Mouse (Mus musculus): Measurements from ENCODE around the gene Sytl3. TPM values are rescaled to one million over a fixed set of nuclear protein-coding genes. Genes with fewer than 3 reads are reported as not detected.

Sytl3 gene
- polyA plus RNA-seq, 1 experiment, result 3.7 TPM

DNA sequence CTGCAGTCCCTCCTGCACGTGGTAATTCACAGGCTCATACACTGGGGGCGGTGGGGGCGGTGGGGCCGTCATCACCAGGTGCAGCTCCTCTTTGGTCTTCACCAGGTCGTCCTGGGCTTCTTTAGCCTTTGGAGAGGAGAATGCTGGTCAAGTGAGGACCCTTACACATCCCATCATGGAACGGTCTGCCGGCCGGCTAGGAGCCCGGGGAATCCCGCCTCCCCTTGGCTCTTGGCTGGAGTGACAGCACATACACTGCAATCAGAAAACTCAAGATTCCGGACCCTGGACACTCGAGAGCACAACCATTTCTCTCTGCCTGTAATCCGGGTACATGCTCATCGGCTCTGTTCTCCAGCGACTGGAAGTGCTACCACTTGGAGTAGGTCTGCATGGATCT lies 80.9 kb downstream of the Sytl3 start:
- H3K27me3 ChIP-seq (replicated peaks; ENCODE audit: control insufficient read depth, insufficient read depth, low read length), result no peaks in the 10 kb centered on the region
- WGBS, result 88% methylated on average over 15 of the region's 15 CpGs
- H3K4me3 ChIP-seq (ENCODE audit: insufficient read depth, low read depth, low read length), result no peak overlapping the region
- no peak overlapping the region for H3K27ac ChIP-seq (ENCODE audit: insufficient read depth, low read depth, low read length)
- H3K36me3 ChIP-seq (ENCODE audit: control insufficient read depth, insufficient read depth, low read length), result peaks cover 16% of the 10 kb centered on the region
- TF ChIP-seq CTCF (conservative IDR thresholded peaks at IDR 0.05; ENCODE audit: insufficient read depth, insufficient read length, low read depth, low read length), result no peak
- peaks cover 34% of the 10 kb centered on the region for H3K4me1 ChIP-seq (ENCODE audit: control insufficient read depth, insufficient read depth, low read length)
- DNase-seq, result no peak

DNA sequence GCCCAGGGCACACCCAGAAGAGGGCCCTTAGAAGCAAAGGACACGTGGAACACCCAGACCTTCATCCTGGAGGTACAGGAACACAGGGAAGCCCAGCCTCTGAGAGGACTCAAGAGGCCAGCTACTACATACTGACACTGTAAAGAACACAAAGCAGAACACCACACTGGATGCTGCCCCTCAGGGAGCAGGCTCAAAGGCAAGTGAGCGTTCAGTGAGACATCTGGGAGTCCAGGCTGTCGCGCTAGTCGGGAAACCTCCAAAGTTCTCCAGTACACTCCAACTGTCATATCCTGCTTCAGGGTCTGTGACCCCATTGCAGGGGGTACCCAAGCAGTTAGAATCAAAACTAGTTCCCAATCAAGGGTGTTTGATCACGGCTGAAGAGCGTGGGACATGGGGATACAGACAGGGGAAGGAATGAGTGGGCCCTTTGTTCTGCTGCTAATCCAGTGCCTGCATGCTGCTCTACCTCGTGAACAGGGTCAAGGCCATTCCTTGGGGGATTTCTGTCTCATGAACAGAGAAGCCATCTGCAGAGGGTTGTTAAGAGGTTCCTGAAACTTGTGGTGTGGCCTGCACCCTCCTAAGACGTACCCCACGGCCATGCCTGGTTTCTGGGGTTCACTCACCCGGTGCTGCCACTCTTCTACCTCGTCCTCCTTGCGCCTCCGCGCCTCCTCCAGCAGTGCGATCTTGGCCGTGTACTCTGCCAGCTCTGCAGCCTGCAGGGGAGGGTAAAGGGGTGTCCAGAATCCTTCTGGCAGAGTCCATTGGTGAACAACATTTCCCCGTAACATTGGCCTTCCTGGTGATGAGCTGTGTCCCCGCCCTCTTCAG lies 81.7 kb downstream of the Sytl3 start:
- DNase-seq, result no peak
- H3K36me3 ChIP-seq (ENCODE audit: control insufficient read depth, insufficient read depth, low read length), result peaks cover 16% of the 10 kb centered on the region
- TF ChIP-seq CTCF (conservative IDR thresholded peaks at IDR 0.05; ENCODE audit: insufficient read depth, insufficient read length, low read depth, low read length), result no peak
- no peak for TF ChIP-seq POLR2A (IDR thresholded peaks at IDR 0.05; ENCODE audit: low read depth, low read length)
- H3K4me1 ChIP-seq (ENCODE audit: control insufficient read depth, insufficient read depth, low read length), result peaks cover 28% of the 10 kb centered on the region
- no peak overlapping the region for H3K4me3 ChIP-seq (ENCODE audit: insufficient read depth, low read depth, low read length)
- 85% methylated on average over 19 of the region's 19 CpGs for WGBS
- no peaks in the 10 kb centered on the region for H3K27me3 ChIP-seq (replicated peaks; ENCODE audit: control insufficient read depth, insufficient read depth, low read length)
- no peak overlapping the region for H3K27ac ChIP-seq (ENCODE audit: insufficient read depth, low read depth, low read length)

DNA sequence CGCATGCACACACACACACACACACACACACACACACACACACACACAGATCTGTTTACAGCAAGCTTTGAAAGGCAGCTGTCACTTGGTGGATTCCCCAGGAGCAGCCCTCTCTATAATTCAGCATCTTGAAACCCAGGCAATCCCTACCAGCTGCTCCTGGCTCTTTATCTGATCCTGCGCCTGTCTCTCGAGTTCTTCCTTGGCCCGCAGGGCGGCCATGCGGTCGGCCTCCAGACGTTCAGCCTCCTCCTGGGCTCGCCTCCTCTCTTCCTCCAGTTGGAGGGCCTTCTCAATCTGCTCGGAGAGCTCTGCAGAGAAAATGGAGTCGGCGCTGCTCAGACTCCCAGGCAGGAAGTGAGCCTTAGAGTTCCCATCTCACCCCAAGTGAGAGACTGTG lies 82.4 kb downstream of the Sytl3 start:
- Histone ChIP-seq H3K36me3 (ENCODE audit: control insufficient read depth, insufficient read depth, low read length) (peaks cover 16% of the 10 kb centered on the region), H3K27ac (ENCODE audit: insufficient read depth, low read depth, low read length) (no peak overlapping the region), H3K4me1 (ENCODE audit: control insufficient read depth, insufficient read depth, low read length) (peaks cover 28% of the 10 kb centered on the region), H3K27me3 (replicated peaks; ENCODE audit: control insufficient read depth, insufficient read depth, low read length) (no peaks in the 10 kb centered on the region), H3K4me3 (ENCODE audit: insufficient read depth, low read depth, low read length) (no peak overlapping the region)
- TF ChIP-seq CTCF (conservative IDR thresholded peaks at IDR 0.05; ENCODE audit: insufficient read depth, insufficient read length, low read depth, low read length) (no peak), POLR2A (IDR thresholded peaks at IDR 0.05; ENCODE audit: low read depth, low read length) (no peak)
- 91% methylated on average over 12 of the region's 12 CpGs for WGBS
- no peak for DNase-seq

DNA sequence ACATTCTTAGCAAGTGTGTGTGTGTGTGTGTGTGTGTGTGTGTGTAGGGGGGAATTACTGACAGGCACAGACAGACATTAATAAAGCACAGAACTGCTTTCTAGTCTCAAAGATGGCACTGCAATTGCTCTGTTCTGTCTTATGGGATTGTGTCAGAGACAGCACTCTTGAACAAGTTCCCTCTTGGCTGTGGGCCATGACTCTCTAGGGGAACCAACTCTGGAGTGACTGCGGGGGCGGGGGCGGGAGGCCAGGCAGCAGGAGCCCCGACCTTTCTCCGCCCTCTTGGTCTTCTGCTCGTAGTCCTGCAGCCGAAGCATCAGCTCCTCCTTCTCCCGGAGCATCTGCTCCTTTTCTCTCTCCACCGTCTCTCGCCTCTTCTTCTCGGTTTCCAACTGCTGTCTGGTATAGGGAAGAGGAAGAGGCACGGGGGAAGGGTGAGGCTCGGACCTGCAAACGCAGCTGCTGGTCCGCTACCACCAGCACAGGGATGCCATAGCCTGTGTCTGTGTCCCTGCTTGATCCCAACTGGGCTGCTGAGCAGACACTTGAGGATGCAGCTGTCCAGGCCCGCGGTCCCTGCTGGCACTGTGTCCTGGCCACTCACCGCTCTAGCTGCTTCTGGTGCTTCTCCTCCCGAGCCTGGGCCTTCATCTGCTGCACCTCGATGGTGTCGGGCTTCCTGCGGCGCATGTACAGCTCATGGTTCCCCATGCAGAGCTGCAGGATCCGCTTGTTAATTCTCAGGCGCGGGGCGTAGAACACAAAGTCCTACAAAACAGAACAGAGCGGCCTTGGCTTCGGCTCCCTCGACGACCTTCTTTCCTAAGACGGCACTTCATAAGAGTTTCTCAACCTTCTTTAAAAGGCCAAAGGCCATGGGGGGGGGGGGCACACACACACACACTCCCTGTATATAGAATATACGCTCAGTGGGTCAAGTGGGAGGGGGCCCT lies 83.5 kb downstream of the Sytl3 start:
- peak; percentile 63 for DNase-seq
- WGBS, result 43% methylated on average over 33 of the region's 33 CpGs
- TF ChIP-seq POLR2A (IDR thresholded peaks at IDR 0.05; ENCODE audit: low read depth, low read length) (no peak), CTCF (conservative IDR thresholded peaks at IDR 0.05; ENCODE audit: insufficient read depth, insufficient read length, low read depth, low read length) (no peak)
- Histone ChIP-seq H3K4me1 (ENCODE audit: control insufficient read depth, insufficient read depth, low read length) (peaks cover 34% of the 10 kb centered on the region), H3K36me3 (ENCODE audit: control insufficient read depth, insufficient read depth, low read length) (peaks cover 18% of the 10 kb centered on the region), H3K27ac (ENCODE audit: insufficient read depth, low read depth, low read length) (no peak overlapping the region; the same call in 1 of the 2 replicates), H3K4me3 (ENCODE audit: insufficient read depth, low read depth, low read length) (no peak overlapping the region), H3K27me3 (replicated peaks; ENCODE audit: control insufficient read depth, insufficient read depth, low read length) (no peaks in the 10 kb centered on the region)

DNA sequence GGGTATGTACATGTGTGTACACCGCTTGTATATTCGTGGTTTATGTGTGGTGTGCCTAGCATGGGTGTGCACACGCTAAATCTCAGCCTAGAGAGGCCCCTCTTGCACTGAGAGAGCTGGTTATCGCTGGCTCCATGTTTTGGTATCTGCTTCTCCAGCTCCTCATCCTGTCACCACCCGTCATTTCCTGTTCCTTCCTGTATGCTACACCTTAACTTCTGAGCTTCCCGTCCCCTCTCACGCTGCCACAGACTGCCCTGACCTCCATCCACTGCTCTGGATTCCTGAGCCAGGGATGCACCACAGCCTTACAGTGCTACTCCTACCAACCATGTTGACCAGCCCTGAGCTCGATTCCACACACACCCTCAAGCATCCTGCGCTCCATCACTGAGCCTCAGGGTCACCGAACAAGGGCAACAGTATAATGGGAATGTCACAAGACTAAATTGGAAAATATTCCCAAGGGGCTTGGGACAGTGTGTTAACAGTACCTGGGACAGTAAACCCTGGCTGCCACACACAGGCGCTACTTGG lies 84.2 kb downstream of the Sytl3 start:
- no peaks in the 10 kb centered on the region for H3K27me3 ChIP-seq (replicated peaks; ENCODE audit: control insufficient read depth, insufficient read depth, low read length)
- 64% methylated on average over 11 of the region's 11 CpGs for WGBS
- H3K36me3 ChIP-seq (ENCODE audit: control insufficient read depth, insufficient read depth, low read length), result peaks cover 19% of the 10 kb centered on the region
- no peak overlapping the region for H3K4me3 ChIP-seq (ENCODE audit: insufficient read depth, low read depth, low read length)
- peaks cover 41% of the 10 kb centered on the region for H3K4me1 ChIP-seq (ENCODE audit: control insufficient read depth, insufficient read depth, low read length)
- DNase-seq, result no peak
- H3K27ac ChIP-seq (ENCODE audit: insufficient read depth, low read depth, low read length), result no peak overlapping the region
- TF ChIP-seq CTCF (conservative IDR thresholded peaks at IDR 0.05; ENCODE audit: insufficient read depth, insufficient read length, low read depth, low read length) (no peak), POLR2A (IDR thresholded peaks at IDR 0.05; ENCODE audit: low read depth, low read length) (no peak)

DNA sequence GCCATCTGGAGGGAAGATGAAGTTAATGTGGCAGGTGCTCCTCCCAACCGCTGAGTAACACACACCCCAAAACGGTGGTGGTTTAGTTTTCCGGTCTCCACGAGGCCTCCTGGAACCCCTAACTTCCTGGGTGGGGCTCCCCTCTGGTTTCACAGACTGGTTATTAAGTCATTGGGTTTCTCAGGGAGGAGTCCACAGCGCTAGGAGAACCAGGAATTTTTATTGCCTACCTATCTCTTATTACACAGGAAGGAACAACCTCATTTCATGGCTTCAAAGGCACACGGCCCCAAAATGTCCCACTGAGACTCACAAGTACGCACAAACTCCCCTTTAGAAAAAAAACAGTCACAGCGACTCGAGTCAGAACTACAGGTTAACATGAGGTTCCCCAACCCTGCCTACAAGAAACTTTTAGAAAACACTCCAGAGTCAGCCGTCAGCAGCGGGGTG lies 84.9 kb downstream of the Sytl3 start:
- no peaks in the 10 kb centered on the region for H3K27me3 ChIP-seq (replicated peaks; ENCODE audit: control insufficient read depth, insufficient read depth, low read length)
- H3K4me3 ChIP-seq (ENCODE audit: insufficient read depth, low read depth, low read length), result no peak overlapping the region
- 33% methylated on average over 11 of the region's 11 CpGs for WGBS
- TF ChIP-seq POLR2A (IDR thresholded peaks at IDR 0.05; ENCODE audit: low read depth, low read length), result no peak
- TF ChIP-seq CTCF (conservative IDR thresholded peaks at IDR 0.05; ENCODE audit: insufficient read depth, insufficient read length, low read depth, low read length), result no peak
- peaks cover 48% of the 10 kb centered on the region for H3K4me1 ChIP-seq (ENCODE audit: control insufficient read depth, insufficient read depth, low read length)
- no peak for DNase-seq
- H3K36me3 ChIP-seq (ENCODE audit: control insufficient read depth, insufficient read depth, low read length), result peaks cover 22% of the 10 kb centered on the region
- no peak overlapping the region for H3K27ac ChIP-seq (ENCODE audit: insufficient read depth, low read depth, low read length)

Measured in kidney, adult 2 months (tissue).